Mouse (Mus musculus): Measurements from ENCODE around the gene Eif4e. TPM values are rescaled to one million over a fixed set of nuclear protein-coding genes. Genes with fewer than 3 reads are reported as not detected.

Eif4e gene
- polyA plus RNA-seq, 1 experiment from 2014 or later = 309 TPM

GRCm38 (mm10) chr3:138498731-138499130 lies 27.2 kb upstream of the Eif4e start:
- H3K4me1 ChIP-seq = peaks cover 18% of the 10 kb centered on the region
- no peaks in the 10 kb centered on the region for H3K9me3 ChIP-seq
- no peak overlapping the region for H3K9ac ChIP-seq
- ATAC-seq (ENCODE audit: low FRiP score, low read depth) = no peak
- H3K4me3 ChIP-seq = no peak overlapping the region
- no peak overlapping the region for H3K27ac ChIP-seq
- H3K36me3 ChIP-seq = no peaks in the 10 kb centered on the region
- 59% methylated on average over 4 of the region's 4 CpGs for WGBS
- no peak overlapping the region for H3K4me2 ChIP-seq (replicated peaks)
- H3K27me3 ChIP-seq (replicated peaks) = no peaks in the 10 kb centered on the region

- WGBS = 14% methylated on average over 15 of the region's 15 CpGs
- no peak overlapping the region for H3K9ac ChIP-seq
- H3K9me3 ChIP-seq = no peaks in the 10 kb centered on the region
- H3K27ac ChIP-seq = no peak overlapping the region
- peak; percentile 84 for ATAC-seq (ENCODE audit: low FRiP score, low read depth)
- H3K27me3 ChIP-seq (replicated peaks) = no peaks in the 10 kb centered on the region
- peak overlapping the region; percentile 41 for H3K4me2 ChIP-seq (replicated peaks)
- H3K36me3 ChIP-seq = no peaks in the 10 kb centered on the region
- peaks cover 18% of the 10 kb centered on the region for H3K4me1 ChIP-seq
- H3K4me3 ChIP-seq = no peak overlapping the region
These were observed 25.9 kb upstream of the Eif4e start for GRCm38 (mm10) chr3:138499854-138500740.

- Histone ChIP-seq H3K4me1 (peaks cover 18% of the 10 kb centered on the region), H3K9ac (no peak overlapping the region), H3K9me3 (no peaks in the 10 kb centered on the region), H3K27me3 (replicated peaks) (no peaks in the 10 kb centered on the region), H3K4me2 (replicated peaks) (no peak overlapping the region), H3K27ac (no peak overlapping the region), H3K36me3 (no peaks in the 10 kb centered on the region), H3K4me3 (no peak overlapping the region)
- ATAC-seq (ENCODE audit: low FRiP score, low read depth) = no peak
- WGBS = 88% methylated on average over 11 of the region's 11 CpGs
These were observed 22.2 kb upstream of the Eif4e start for GRCm38 (mm10) chr3:138503754-138504153.

- H3K9ac ChIP-seq = no peak overlapping the region
- no peaks in the 10 kb centered on the region for H3K4me1 ChIP-seq
These were observed 19.2 kb upstream of the Eif4e start for GRCm38 (mm10) chr3:138506749-138507148.

GRCm38 (mm10) chr3:138509581-138509980 lies 16.4 kb upstream of the Eif4e start:
- no peak overlapping the region for H3K27ac ChIP-seq
- H3K4me3 ChIP-seq = no peak overlapping the region
- H3K4me2 ChIP-seq (replicated peaks) = no peak overlapping the region
- H3K9me3 ChIP-seq = no peaks in the 10 kb centered on the region
- no peaks in the 10 kb centered on the region for H3K36me3 ChIP-seq
- 0 out of 2 replicates have a peak, but pooled peaks cover 5% of the 10 kb centered on the region for H3K4me1 ChIP-seq
- 93% methylated on average over 2 of the region's 2 CpGs for WGBS
- no peak for ATAC-seq (ENCODE audit: low FRiP score, low read depth)
- H3K9ac ChIP-seq = no peak overlapping the region
- no peaks in the 10 kb centered on the region for H3K27me3 ChIP-seq (replicated peaks)

More at GRCm38 (mm10) chr3:138506749-138507148, 19.2 kb upstream of the Eif4e start:
- Histone ChIP-seq H3K36me3 (no peaks in the 10 kb centered on the region), H3K4me2 (replicated peaks) (no peak overlapping the region), H3K27ac (no peak overlapping the region), H3K4me3 (no peak overlapping the region), H3K9me3 (no peaks in the 10 kb centered on the region), H3K27me3 (replicated peaks) (no peaks in the 10 kb centered on the region)
- no peak for ATAC-seq (ENCODE audit: low FRiP score, low read depth)
- 57% methylated on average over 6 of the region's 6 CpGs for WGBS

- no peak overlapping the region for H3K27ac ChIP-seq
- no peaks in the 10 kb centered on the region for H3K27me3 ChIP-seq (replicated peaks)
- WGBS = 40% methylated on average over 5 of the region's 5 CpGs
- ATAC-seq (ENCODE audit: low FRiP score, low read depth) = no peak
- no peak overlapping the region for H3K4me3 ChIP-seq
- H3K4me2 ChIP-seq (replicated peaks) = no peak overlapping the region
- H3K9me3 ChIP-seq = no peaks in the 10 kb centered on the region
- H3K9ac ChIP-seq = no peak overlapping the region
- 0 out of 2 replicates have a peak, but pooled peaks cover 10% of the 10 kb centered on the region for H3K4me1 ChIP-seq
- no peaks in the 10 kb centered on the region for H3K36me3 ChIP-seq
These were observed 15.5 kb upstream of the Eif4e start for GRCm38 (mm10) chr3:138510471-138510870.

GRCm38 (mm10) chr3:138513243-138513642 lies 12.7 kb upstream of the Eif4e start:
- ATAC-seq (ENCODE audit: low FRiP score, low read depth) = peak; percentile 63
- H3K27ac ChIP-seq = no peak overlapping the region
- WGBS = 17% methylated on average over 12 of the region's 12 CpGs
- no peaks in the 10 kb centered on the region for H3K9me3 ChIP-seq
- H3K9ac ChIP-seq = peak overlapping the region; percentile 4; the same call in 1 of the 2 replicates
- H3K27me3 ChIP-seq (replicated peaks) = no peaks in the 10 kb centered on the region
- 0 out of 2 replicates have a peak overlapping the region, but pooled peaks have one; percentile 7 for H3K4me3 ChIP-seq
- H3K4me2 ChIP-seq (replicated peaks) = peak overlapping the region; percentile 54
- H3K36me3 ChIP-seq = no peaks in the 10 kb centered on the region
- 0 out of 2 replicates have a peak, but pooled peaks cover 15% of the 10 kb centered on the region for H3K4me1 ChIP-seq

GRCm38 (mm10) chr3:138514749-138515148 lies 11.2 kb upstream of the Eif4e start:
- no peak for ATAC-seq (ENCODE audit: low FRiP score, low read depth)
- no peak overlapping the region for H3K4me3 ChIP-seq
- H3K4me2 ChIP-seq (replicated peaks) = no peak overlapping the region
- no peak overlapping the region for H3K9ac ChIP-seq
- H3K27ac ChIP-seq = no peak overlapping the region
- H3K36me3 ChIP-seq = no peaks in the 10 kb centered on the region
- H3K27me3 ChIP-seq (replicated peaks) = no peaks in the 10 kb centered on the region
- H3K9me3 ChIP-seq = no peaks in the 10 kb centered on the region
- 33% methylated on average over 3 of the region's 3 CpGs for WGBS
- 0 out of 2 replicates have a peak, but pooled peaks cover 15% of the 10 kb centered on the region for H3K4me1 ChIP-seq

GRCm38 (mm10) chr3:138515656-138516370 lies 10.2 kb upstream of the Eif4e start:
- Histone ChIP-seq H3K27ac (no peak overlapping the region), H3K4me2 (replicated peaks) (no peak overlapping the region)
- WGBS = 27% methylated on average over 10 of the region's 10 CpGs

GRCm38 (mm10) chr3:138517881-138518280 lies 8.1 kb upstream of the Eif4e start:
- no peak overlapping the region for H3K4me2 ChIP-seq (replicated peaks)
- no peak overlapping the region for H3K4me3 ChIP-seq
- no peak overlapping the region for H3K27ac ChIP-seq
- no peak overlapping the region for H3K9ac ChIP-seq
- H3K36me3 ChIP-seq = no peaks in the 10 kb centered on the region
- H3K9me3 ChIP-seq = no peaks in the 10 kb centered on the region
- ATAC-seq (ENCODE audit: low FRiP score, low read depth) = no peak
- H3K27me3 ChIP-seq (replicated peaks) = no peaks in the 10 kb centered on the region
- 58% methylated on average over 3 of the region's 3 CpGs for WGBS
- 0 out of 2 replicates have a peak, but pooled peaks cover 15% of the 10 kb centered on the region for H3K4me1 ChIP-seq

More at GRCm38 (mm10) chr3:138515656-138516370, 10.2 kb upstream of the Eif4e start:
- H3K27me3 ChIP-seq (replicated peaks) = no peaks in the 10 kb centered on the region
- H3K4me1 ChIP-seq = 0 out of 2 replicates have a peak, but pooled peaks cover 15% of the 10 kb centered on the region
- H3K9ac ChIP-seq = no peak overlapping the region
- H3K9me3 ChIP-seq = no peaks in the 10 kb centered on the region
- H3K4me3 ChIP-seq = no peak overlapping the region
- no peaks in the 10 kb centered on the region for H3K36me3 ChIP-seq
- peak; percentile 65 for ATAC-seq (ENCODE audit: low FRiP score, low read depth)

- Histone ChIP-seq H3K27ac (no peak overlapping the region), H3K4me2 (replicated peaks) (no peak overlapping the region), H3K9ac (no peak overlapping the region), H3K4me3 (no peak overlapping the region), H3K27me3 (replicated peaks) (no peaks in the 10 kb centered on the region), H3K9me3 (no peaks in the 10 kb centered on the region), H3K4me1 (0 out of 2 replicates have a peak, but pooled peaks cover 9% of the 10 kb centered on the region), H3K36me3 (no peaks in the 10 kb centered on the region)
- no peak for ATAC-seq (ENCODE audit: low FRiP score, low read depth)
- 86% methylated on average over 6 of the region's 6 CpGs for WGBS
These were observed 6.8 kb upstream of the Eif4e start for GRCm38 (mm10) chr3:138519218-138519617.

GRCm38 (mm10) chr3:138523956-138524355 lies 2.0 kb upstream of the Eif4e start:
- H3K9me3 ChIP-seq = no peaks in the 10 kb centered on the region
- no peak for ATAC-seq (ENCODE audit: low FRiP score, low read depth)
- no peaks in the 10 kb centered on the region for H3K36me3 ChIP-seq
- peaks cover 14% of the 10 kb centered on the region for H3K4me1 ChIP-seq
- H3K4me2 ChIP-seq (replicated peaks) = no peak overlapping the region
- 93% methylated on average over 4 of the region's 4 CpGs for WGBS
- no peak overlapping the region for H3K4me3 ChIP-seq
- H3K27ac ChIP-seq = no peak overlapping the region
- H3K9ac ChIP-seq = no peak overlapping the region
- H3K27me3 ChIP-seq (replicated peaks) = no peaks in the 10 kb centered on the region
